Mouse (Mus musculus): Measurements from ENCODE around the gene Ltbr.
A peak's percentile ranks its signal among the peaks of the same experiment; 100 is the strongest.
"Not testable (repeated sequence)": the region's sequence is repeated elsewhere in the genome, so short reads cannot be mapped to it uniquely, and the experiment has no call there.

The Ltbr gene

GRCm38 (mm10) chr6:125309406-125309805 lies 4.3 kb downstream of the Ltbr start:
- DNase-seq, result no peak

- no peak for DNase-seq
Observed at GRCm38 (mm10) chr6:125308921-125309320, 4.8 kb downstream of the Ltbr start.

GRCm38 (mm10) chr6:125307091-125307490 lies 6.6 kb downstream of the Ltbr start:
- DNase-seq, result no peak

GRCm38 (mm10) chr6:125305465-125305864 lies 8.2 kb downstream of the Ltbr start:
- DNase-seq, result no peak

GRCm38 (mm10) chr6:125304408-125304807 lies 9.3 kb downstream of the Ltbr start:
- DNase-seq, result not testable (repeated sequence)

GRCm38 (mm10) chr6:125303242-125303641 lies 10.4 kb downstream of the Ltbr start:
- no peak for DNase-seq

- DNase-seq, result no peak
Observed at GRCm38 (mm10) chr6:125302231-125302982, 11.3 kb downstream of the Ltbr start.

GRCm38 (mm10) chr6:125300982-125301381 lies 12.7 kb downstream of the Ltbr start:
- DNase-seq, result no peak

GRCm38 (mm10) chr6:125297149-125297820 lies 16.4 kb downstream of the Ltbr start:
- no peak for DNase-seq

GRCm38 (mm10) chr6:125294049-125294448 lies 19.6 kb downstream of the Ltbr start:
- DNase-seq, result no peak

- DNase-seq, result no peak
Observed at GRCm38 (mm10) chr6:125292256-125292655, 21.4 kb downstream of the Ltbr start.

GRCm38 (mm10) chr6:125291329-125291728 lies 22.4 kb downstream of the Ltbr start:
- DNase-seq, result peak; percentile 74

- no peak for DNase-seq
Observed at GRCm38 (mm10) chr6:125288730-125289129, 25.0 kb downstream of the Ltbr start.

- DNase-seq, result peak; percentile 37
Observed at GRCm38 (mm10) chr6:125286944-125287343, 26.7 kb downstream of the Ltbr start.

GRCm38 (mm10) chr6:125285890-125286289 lies 27.8 kb downstream of the Ltbr start, which contains the start of gene Tuba3a:
TSS of gene Tuba3a (minus strand) at chr6:125286042.
- no peak for DNase-seq

GRCm38 (mm10) chr6:125284751-125285150 lies 28.9 kb downstream of the Ltbr start:
- DNase-seq, result no peak

- no peak for DNase-seq
Observed at GRCm38 (mm10) chr6:125284250-125284649, 29.4 kb downstream of the Ltbr start.

- DNase-seq, result not testable (repeated sequence)
Observed at GRCm38 (mm10) chr6:125282721-125283120, 31.0 kb downstream of the Ltbr start.

- DNase-seq, result no peak
Observed at GRCm38 (mm10) chr6:125279729-125280128, 34.0 kb downstream of the Ltbr start.

- peak; percentile 21 for DNase-seq
Observed at GRCm38 (mm10) chr6:125274841-125275563, 38.7 kb downstream of the Ltbr start.

GRCm38 (mm10) chr6:125272228-125272785 lies 41.4 kb downstream of the Ltbr start:
- no peak for DNase-seq

GRCm38 (mm10) chr6:125271455-125272227 lies 42.0 kb downstream of the Ltbr start:
- DNase-seq, result peak; percentile 95

Data from layer of hippocampus, adult 9-11 months (tissue).